ENCODE assay signal across 9 mouse cellular contexts in the genomic region with DNA sequence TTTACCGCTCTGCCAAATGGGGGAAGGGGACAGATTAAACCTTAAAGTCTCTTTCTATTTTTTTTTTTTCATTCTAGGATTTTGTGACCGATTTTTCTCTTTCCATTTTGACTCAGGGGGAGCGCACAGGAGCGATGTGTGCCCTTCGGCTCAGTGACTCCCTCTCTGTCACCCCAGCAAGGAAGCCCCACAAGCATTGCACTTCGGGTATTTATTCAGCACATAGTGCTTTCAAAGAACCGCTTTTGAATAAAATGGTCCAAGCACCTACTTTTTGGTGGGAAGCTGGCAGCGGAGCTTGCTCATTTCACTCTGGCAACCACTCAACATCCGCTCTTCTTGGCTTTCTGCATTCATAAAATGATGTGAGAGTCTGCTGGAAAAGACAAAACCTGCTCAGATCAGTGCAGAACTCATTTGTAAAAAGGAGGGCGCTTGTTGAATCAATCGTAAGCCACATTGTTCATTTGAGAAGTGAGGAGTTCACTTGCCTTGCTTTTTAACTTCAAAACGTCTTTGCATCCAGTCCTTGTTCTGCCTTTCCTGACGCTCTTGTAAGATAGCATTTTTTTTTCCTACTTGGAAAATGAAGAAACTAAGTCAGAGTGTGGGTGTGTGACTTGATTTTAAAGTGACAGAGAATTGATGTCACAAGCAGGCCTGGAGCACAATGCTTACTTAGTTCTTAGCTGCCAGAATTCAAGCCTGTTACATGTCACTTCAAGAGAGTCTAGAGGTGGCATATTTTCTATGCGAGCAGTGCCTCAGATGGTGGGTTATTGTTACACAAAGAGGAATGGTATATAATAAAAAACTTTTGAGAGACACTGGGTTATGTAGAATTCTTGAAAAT.
DNase-seq lines count a peak whose midpoint lies in the region; ATAC-seq and TF ChIP-seq lines count a peak whose summit lies in the region.
"Had no signal": no experiment of that assay in that cellular context is flagged by ENCODE, and none has a peak within 500 bp of the region (broad histone marks: within the 10 kb centered on the region; RNA-seq: fewer than 3 reads in every experiment).

No protein-coding gene starts in this region.

- TF ChIP-seq CTCF in thymus, adult 2 months (IDR thresholded peaks at IDR 0.05; ENCODE audit: borderline replicate concordance, control insufficient read depth, extremely low read depth, insufficient read depth, low read length, poor library complexity), result no peak

- peaks cover 26% of the 10 kb centered on the region for H3K4me1 ChIP-seq in heart, embryonic 10.5 days
- H3K4me1 ChIP-seq in limb, embryonic 14.5 days (ENCODE audit: control insufficient read depth, insufficient read depth, low read length), result 0 out of 2 replicates have a peak, but pooled peaks cover 4% of the 10 kb centered on the region
- peaks cover 19% of the 10 kb centered on the region for H3K4me1 ChIP-seq in thymus, adult 2 months (replicated peaks; ENCODE audit: control insufficient read depth, insufficient read depth, low read length)
- H3K4me1 ChIP-seq: embryonic facial prominence, embryonic 12.5 days had no signal

- H3K4me3 ChIP-seq in heart, embryonic 10.5 days, result no peak overlapping the region
- no peak overlapping the region for H3K4me3 ChIP-seq in limb, embryonic 14.5 days (replicated peaks; ENCODE audit: low read length)
- no peak overlapping the region for H3K4me3 ChIP-seq in thymus, adult 2 months (ENCODE audit: control insufficient read depth, insufficient read depth, low read length)
- H3K4me3 ChIP-seq: embryonic facial prominence, embryonic 12.5 days had no signal

- H3K27ac ChIP-seq in heart, embryonic 10.5 days, result peak overlapping the region; percentile 39; the same call in 1 of the 2 replicates
- no peak overlapping the region for H3K27ac ChIP-seq in limb, embryonic 14.5 days (replicated peaks; ENCODE audit: low read depth, low read length)
- no peak overlapping the region for H3K27ac ChIP-seq in thymus, adult 2 months (ENCODE audit: control insufficient read depth, insufficient read depth, low read length)
- H3K27ac ChIP-seq: embryonic facial prominence, embryonic 12.5 days had no signal

- no peaks in the 10 kb centered on the region for H3K27me3 ChIP-seq in heart, embryonic 10.5 days (ENCODE audit: insufficient read depth, poor library complexity, severe bottlenecking)
- no peaks in the 10 kb centered on the region for H3K27me3 ChIP-seq in limb, embryonic 14.5 days (ENCODE audit: control insufficient read depth, insufficient read depth, low read length)
- H3K27me3 ChIP-seq in thymus, adult 2 months (ENCODE audit: control insufficient read depth, insufficient read depth, low read length), result no peaks in the 10 kb centered on the region
- H3K27me3 ChIP-seq: embryonic facial prominence, embryonic 12.5 days had no signal

- no peak overlapping the region for H3K9ac ChIP-seq in limb, embryonic 14.5 days (ENCODE audit: low read depth, low read length, severe bottlenecking)
- H3K9ac ChIP-seq: embryonic facial prominence, embryonic 12.5 days had no signal

- no peak overlapping the region for H3K4me2 ChIP-seq in limb, embryonic 14.5 days (replicated peaks; ENCODE audit: low read depth, low read length, severe bottlenecking)
- H3K4me2 ChIP-seq: embryonic facial prominence, embryonic 12.5 days had no signal

- no peaks in the 10 kb centered on the region for H3K9me3 ChIP-seq in heart, embryonic 10.5 days
- no peaks in the 10 kb centered on the region for H3K9me3 ChIP-seq in limb, embryonic 14.5 days (ENCODE audit: control insufficient read depth, low read length)
- H3K9me3 ChIP-seq: embryonic facial prominence, embryonic 12.5 days had no signal

- TF ChIP-seq POLR2A in limb, embryonic 14.5 days (IDR thresholded peaks at IDR 0.05; ENCODE audit: borderline replicate concordance, extremely low read depth, insufficient read depth, insufficient read length), result no peak
- no peak for TF ChIP-seq POLR2A in thymus, adult 2 months (IDR thresholded peaks at IDR 0.05; ENCODE audit: control insufficient read depth, extremely low read depth, insufficient read depth, low read length, poor library complexity)

- no peak for ATAC-seq in limb, embryonic 14.5 days (ENCODE audit: low FRiP score, low read depth)

- WGBS in heart, embryonic 10.5 days, result 75% methylated on average over 14 of the region's 14 CpGs
- 75% methylated on average over 14 of the region's 14 CpGs for WGBS in limb, embryonic 14.5 days
- WGBS in thymus, adult 2 months, result 64% methylated on average over 14 of the region's 14 CpGs

- DNase-seq in heart, embryonic 10.5 days (ENCODE audit: low spot score), result no peak
- DNase-seq in heart, adult 8-10 months (ENCODE audit: low spot score), result no peak
- DNase-seq in brain, embryonic 18.5 days (ENCODE audit: low read depth, low spot score), result peak; percentile 42
- DNase-seq in layer of hippocampus, adult 9-11 months, result peak; percentile 53
- peak; percentile 21 for DNase-seq in limb, embryonic 14.5 days (ENCODE audit: low spot score)
- DNase-seq in thymus, adult 2 months, result no peak
- DNase-seq in kidney, postnatal 4 days, result no peak
- DNase-seq in spleen, postnatal 14 days (ENCODE audit: low spot score in 2 of 2), result no peak

- H3K36me3 ChIP-seq in heart, embryonic 10.5 days, result no peaks in the 10 kb centered on the region
- H3K36me3 ChIP-seq in limb, embryonic 14.5 days (ENCODE audit: control insufficient read depth, insufficient read depth, low read length), result no peaks in the 10 kb centered on the region
- H3K36me3 ChIP-seq in thymus, adult 2 months (ENCODE audit: control insufficient read depth, insufficient read depth, low read length), result no peaks in the 10 kb centered on the region
- H3K36me3 ChIP-seq: embryonic facial prominence, embryonic 12.5 days had no signal

Comparison
In these comparisons a context has a peak if more than half of its experiments do, and no peak if none do; other contexts are left out.
1. DNase-seq: peak in brain, embryonic 18.5 days (single experiment), layer of hippocampus, adult 9-11 months (single experiment) and limb, embryonic 14.5 days (single experiment); none in heart, embryonic 10.5 days (single experiment), heart, adult 8-10 months (single experiment), thymus, adult 2 months (single experiment), kidney, postnatal 4 days (0 of 2) and spleen, postnatal 14 days (0 of 2).